Mouse (Mus musculus) megakaryocyte, embryonic 14.5 days (primary cell): ENCODE results near the gene Acox3.

Source experiments
- FLI1 ChIP-seq: IDR thresholded peaks from 2 replicates; pipeline ENCODE4 v1.6.1; 2012; ENCODE audit warnings: low read length, inconsistent platforms, mixed read lengths
- GATA1 ChIP-seq: IDR thresholded peaks from 3 replicates; pipeline ENCODE4 v1.6.1; 2012; ENCODE audit warnings: mixed read lengths, low read length, inconsistent platforms, borderline replicate concordance

DNA sequence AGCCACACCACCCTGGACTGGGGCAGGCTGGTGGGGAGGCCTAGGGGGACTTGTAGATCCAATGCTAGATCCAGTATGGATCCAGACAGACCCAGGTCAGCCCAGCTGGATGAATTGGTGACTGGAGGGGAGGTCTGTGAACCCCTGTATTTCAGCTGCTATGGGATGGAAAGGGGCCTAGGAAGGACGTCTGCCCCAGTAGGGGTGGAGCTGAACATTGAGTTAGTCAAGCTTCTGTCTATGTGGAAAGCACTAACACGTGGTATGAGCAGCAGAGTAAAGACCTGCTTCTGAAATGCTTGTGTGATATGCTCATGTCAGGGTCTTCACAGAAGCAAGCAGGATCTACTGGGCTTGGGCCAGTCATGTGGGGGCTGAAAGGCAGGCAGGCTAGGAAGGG lies 65.4 kb downstream of the Acox3 start:
- TF ChIP-seq GATA1 (no peak), FLI1 (no peak)
